Mouse (Mus musculus): ENCODE data around the gene Stat6.

Stat6 gene

GRCm38 (mm10) chr10:127615034-127615374, 27.8 kb upstream of the Stat6 start:
- DNase-seq (ENCODE audit: low read depth, low spot score): no peak

- DNase-seq (ENCODE audit: low read depth, low spot score): no peak
Measured at GRCm38 (mm10) chr10:127615591-127615990, 27.2 kb upstream of the Stat6 start.

GRCm38 (mm10) chr10:127616261-127616679, 26.5 kb upstream of the Stat6 start:
- no peak for DNase-seq (ENCODE audit: low read depth, low spot score)

GRCm38 (mm10) chr10:127617294-127617693, 25.5 kb upstream of the Stat6 start:
- no peak for DNase-seq (ENCODE audit: low read depth, low spot score)

GRCm38 (mm10) chr10:127618173-127618572, 24.6 kb upstream of the Stat6 start:
- no peak for DNase-seq (ENCODE audit: low read depth, low spot score)

- no peak for DNase-seq (ENCODE audit: low read depth, low spot score)
Measured at GRCm38 (mm10) chr10:127619119-127619721, 23.6 kb upstream of the Stat6 start.

GRCm38 (mm10) chr10:127619941-127620405, 22.8 kb upstream of the Stat6 start:
- no peak for DNase-seq (ENCODE audit: low read depth, low spot score)

- DNase-seq (ENCODE audit: low read depth, low spot score): no peak
Measured at GRCm38 (mm10) chr10:127620406-127621190, 22.2 kb upstream of the Stat6 start, which contains the start of gene Lrp1. Gene Lrp1 (minus strand): TSS chr10:127621148.

GRCm38 (mm10) chr10:127621191-127622056, 21.4 kb upstream of the Stat6 start:
- DNase-seq (ENCODE audit: low read depth, low spot score): peak; percentile 69

GRCm38 (mm10) chr10:127622057-127622392, 20.8 kb upstream of the Stat6 start:
- DNase-seq (ENCODE audit: low read depth, low spot score): peak; percentile 25

GRCm38 (mm10) chr10:127622661-127623060, 20.1 kb upstream of the Stat6 start:
- DNase-seq (ENCODE audit: low read depth, low spot score): no peak

- no peak for DNase-seq (ENCODE audit: low read depth, low spot score)
Measured at GRCm38 (mm10) chr10:127623439-127624216, 19.2 kb upstream of the Stat6 start.

- DNase-seq (ENCODE audit: low read depth, low spot score): peak; percentile 48
Measured at GRCm38 (mm10) chr10:127626433-127626832, 16.4 kb upstream of the Stat6 start.

GRCm38 (mm10) chr10:127631261-127632214, 11.2 kb upstream of the Stat6 start:
- no peak for DNase-seq (ENCODE audit: low read depth, low spot score)

GRCm38 (mm10) chr10:127632668-127633271, 10.0 kb upstream of the Stat6 start:
- DNase-seq (ENCODE audit: low read depth, low spot score): no peak

- no peak for DNase-seq (ENCODE audit: low read depth, low spot score)
Measured at GRCm38 (mm10) chr10:127640421-127640820, 2.4 kb upstream of the Stat6 start.

GRCm38 (mm10) chr10:127641861-127642771, 670 bp upstream of the Stat6 start:
- DNase-seq (ENCODE audit: low read depth, low spot score): peak; percentile 87

GRCm38 (mm10) chr10:127643553-127644238, 910 bp downstream of the Stat6 start:
- DNase-seq (ENCODE audit: low read depth, low spot score): peak; percentile 86

All from CD4-positive helper T cell, adult 2 months (primary cell).